Mouse (Mus musculus) kidney, postnatal 10 days (tissue): ENCODE results near the gene Sec14l4.

Experiments used
- DNase-seq: peaks from one replicate; pipeline ENCODE4 v3.0.0; 2021; ENCODE audit warnings: mixed read lengths

Gene Sec14l4

DNA sequence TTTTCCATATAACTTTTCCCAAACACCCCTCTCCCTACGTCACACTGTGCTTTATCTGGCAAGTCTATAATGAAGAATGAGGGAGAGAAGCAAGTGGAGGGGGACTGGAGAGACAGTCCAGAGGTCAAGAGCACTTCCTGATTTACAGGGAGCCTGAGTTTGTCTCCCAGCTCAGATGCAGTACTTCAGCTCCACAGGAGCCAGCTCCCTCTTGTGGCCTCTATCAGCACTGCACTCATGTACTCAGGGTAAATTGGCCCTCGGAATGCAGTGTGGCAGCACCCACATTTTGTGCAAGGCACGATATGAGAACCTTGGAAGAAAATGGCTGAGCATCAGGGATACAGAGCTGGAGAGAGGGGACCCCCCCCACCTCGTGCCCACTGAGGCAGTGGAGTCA is 49.0 kb downstream of the Sec14l4 start:
- peak; percentile 81 for DNase-seq

DNA sequence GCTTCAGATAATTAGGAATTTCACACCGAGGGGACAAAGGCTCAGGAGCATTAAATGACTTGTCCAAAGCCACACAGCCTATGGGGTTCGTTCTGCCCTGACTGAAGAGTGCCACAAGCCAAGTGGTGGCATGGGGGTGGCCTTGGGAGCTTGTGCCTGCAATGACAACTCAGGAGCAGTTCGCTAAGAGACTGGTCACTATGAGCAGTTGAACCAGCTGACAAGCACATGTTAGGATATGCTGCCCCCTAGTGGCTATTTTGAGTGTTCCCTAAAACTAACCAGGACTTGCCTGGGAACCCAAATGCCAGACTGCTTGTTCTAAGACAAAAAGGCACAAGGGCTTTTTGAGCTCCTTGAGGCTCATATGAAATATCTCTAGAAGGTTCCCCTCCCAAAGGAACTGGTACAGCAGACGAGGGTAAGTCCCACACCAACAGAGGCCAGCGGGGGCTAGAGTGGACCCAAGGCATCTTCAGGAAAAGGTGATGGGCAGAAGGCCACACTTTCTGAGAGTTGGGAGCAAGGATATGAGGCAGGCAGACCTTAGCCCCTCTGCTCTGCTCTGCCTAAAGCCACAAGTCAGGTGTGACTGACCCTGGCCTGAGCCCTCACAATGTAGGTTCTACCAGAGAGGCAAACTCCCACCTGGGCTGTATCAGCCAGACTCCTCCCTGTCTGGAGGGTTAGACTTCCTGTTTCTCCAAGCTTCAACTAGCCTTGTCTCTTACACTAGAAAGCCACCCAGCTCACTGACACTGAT is 52.2 kb downstream of the Sec14l4 start:
- peak; percentile 73 for DNase-seq

DNA sequence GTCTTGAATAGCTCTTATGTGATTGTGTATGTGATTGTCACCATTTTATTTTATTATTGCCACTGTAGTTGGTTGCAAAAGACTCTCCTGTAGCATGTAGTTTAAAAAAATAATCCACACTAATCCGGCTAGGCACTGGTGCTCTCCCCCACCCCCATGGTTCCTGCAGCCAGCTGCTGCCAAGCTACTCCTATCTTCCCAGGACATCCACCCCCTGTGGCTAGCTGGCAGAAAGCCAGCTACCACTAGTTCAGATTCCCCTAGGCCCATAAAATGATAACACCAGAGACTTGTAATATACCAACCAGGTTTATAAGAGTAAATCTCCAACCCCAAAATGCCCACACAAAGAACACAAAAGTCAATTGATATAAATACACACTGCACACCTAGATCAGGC is 55.0 kb downstream of the Sec14l4 start:
- DNase-seq = no peak

DNA sequence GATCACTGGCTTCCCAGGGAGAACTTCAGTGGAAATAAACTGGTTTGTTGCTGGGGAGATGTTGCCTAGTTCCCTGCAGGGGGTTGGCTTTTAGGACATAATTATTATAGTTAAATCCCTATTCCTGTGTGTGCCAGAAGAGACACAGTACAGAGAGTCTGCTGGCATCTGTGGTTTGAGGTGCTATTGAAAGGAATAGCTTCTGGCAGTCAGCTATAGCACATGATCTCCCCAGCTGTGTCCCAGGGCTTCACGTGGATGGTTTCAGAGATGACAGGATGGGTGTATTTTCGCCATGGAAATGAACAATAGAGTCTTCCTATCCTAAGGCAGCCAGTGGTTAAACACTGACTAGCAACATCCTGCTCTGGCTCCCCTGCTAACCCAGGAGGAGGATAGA is 56.0 kb downstream of the Sec14l4 start:
- DNase-seq = no peak

DNA sequence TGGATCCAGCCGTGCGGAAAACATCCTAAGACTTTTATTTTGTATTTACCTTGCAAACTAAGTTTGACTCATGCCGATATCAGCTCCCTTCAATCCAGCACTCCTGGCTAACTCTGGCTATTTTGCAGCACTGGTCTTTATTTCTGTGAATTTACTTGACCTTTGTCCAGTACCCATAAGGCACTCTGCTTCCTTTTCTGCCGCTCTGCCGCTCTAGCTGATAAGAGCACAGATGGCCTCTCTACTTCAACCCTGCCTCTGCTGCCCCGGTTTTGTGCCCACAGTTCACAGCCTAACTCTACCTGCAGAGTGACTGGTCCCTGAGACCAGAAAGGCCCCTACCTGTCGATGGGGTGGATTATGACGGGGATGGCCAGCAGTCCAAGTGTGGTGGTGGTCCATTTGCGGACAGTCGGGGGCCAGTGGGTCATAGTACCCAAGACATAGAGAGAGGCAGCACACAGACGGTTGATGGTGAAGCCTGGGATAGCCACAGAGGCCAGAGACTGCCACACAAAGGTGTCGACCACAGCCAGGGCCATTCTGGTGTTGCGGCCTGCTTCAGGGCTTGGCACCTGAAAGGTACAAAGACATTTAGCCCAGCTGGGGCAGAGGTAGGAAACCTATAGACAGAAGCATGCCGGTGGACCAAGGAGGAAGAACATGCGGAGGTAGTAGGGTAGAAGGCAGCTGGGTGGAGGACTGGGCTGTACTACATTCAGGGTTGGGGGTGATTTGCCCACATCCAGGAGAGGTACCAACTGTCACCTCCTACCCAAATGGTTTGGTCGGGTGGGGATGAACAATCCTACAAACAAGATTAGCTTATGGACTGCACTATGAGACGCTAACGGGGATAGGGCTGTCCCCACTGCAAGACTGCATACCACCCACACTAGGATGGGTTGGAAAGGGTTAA is 62.5 kb downstream of the Sec14l4 start:
- DNase-seq = no peak

DNA sequence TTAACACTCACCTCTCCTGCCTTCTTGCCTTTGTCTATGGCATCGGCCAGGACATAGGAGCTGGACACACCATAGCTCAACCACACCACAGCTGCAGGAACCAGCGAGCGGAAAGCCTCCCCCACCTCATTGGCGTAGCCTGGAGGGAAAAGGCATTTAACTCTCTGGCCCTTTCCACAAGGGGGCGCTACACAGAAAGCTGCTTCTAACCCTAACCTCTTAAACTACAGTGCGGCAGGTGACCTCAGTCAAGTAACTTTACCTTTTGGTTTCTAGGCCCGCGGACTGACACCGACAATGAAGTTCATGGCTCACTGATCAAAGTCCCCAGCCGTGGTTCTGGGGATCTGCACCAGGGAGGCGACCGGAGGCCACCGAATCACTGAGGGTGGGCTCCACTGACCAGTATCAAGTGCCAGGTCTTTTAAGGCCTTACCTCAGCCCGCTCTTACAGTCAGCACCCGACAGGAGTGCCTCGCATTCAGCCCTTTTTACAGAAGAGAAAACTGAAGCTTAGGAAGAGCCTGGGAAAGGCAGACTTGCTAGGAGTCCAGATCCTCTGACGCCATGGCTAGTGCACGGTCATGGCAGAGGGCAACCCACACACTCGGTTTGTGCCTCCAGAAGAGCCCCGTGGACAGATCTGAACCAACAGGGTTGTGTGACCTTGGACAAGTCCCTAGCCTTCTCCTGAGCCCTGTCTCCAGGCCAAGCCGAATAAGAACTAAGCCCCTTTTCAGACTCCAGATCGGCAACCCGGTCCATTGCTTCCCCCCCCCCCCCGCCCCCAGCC is 63.3 kb downstream of the Sec14l4 start:
- DNase-seq = peak; percentile 80

DNA sequence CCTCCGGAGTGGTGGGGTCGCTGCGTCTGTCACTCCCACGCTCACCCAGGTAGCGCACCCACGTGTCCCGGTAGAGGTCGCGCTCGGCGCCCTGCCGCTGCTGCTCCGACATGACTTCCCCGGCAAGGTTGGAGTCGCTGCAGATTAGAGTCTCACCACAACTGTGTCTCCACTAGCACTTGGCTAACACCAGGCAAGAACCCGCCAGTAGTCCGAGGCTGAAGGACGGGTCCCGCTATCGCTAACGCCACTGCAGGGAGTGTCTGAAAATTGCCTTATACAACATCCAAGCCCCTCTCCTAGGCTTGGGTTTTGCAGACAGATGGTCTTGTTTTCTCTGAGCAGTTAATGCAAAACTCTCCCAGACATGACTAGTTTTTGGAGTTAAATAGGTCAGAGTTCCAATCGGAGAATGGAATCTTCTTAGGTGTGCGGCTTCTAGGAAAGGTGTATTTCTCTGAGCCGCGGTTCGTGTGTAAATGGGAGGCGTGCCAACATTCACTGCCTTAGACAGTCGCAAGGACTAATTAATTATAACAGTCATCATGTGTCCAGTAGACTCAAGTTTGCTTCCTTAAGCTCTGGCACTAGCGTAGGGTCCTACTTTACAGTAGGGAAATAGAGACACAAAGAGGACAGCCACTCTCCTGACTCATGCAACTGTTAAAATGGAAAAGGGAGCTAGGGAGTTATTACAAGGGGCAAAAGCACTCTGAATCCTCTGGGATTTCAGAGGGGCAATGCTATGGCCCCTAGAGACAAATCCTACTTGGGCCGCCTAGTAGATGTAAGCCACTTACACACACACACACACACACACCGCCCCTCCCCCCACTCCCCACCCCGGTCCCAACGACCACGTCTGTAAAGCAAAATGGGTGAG is 64.2 kb downstream of the Sec14l4 start, which contains the start of gene Mtfp1:
Gene Mtfp1 (minus strand): TSS at position 275 of the 883 bp plus-strand sequence.
- peak; percentile 69 for DNase-seq

DNA sequence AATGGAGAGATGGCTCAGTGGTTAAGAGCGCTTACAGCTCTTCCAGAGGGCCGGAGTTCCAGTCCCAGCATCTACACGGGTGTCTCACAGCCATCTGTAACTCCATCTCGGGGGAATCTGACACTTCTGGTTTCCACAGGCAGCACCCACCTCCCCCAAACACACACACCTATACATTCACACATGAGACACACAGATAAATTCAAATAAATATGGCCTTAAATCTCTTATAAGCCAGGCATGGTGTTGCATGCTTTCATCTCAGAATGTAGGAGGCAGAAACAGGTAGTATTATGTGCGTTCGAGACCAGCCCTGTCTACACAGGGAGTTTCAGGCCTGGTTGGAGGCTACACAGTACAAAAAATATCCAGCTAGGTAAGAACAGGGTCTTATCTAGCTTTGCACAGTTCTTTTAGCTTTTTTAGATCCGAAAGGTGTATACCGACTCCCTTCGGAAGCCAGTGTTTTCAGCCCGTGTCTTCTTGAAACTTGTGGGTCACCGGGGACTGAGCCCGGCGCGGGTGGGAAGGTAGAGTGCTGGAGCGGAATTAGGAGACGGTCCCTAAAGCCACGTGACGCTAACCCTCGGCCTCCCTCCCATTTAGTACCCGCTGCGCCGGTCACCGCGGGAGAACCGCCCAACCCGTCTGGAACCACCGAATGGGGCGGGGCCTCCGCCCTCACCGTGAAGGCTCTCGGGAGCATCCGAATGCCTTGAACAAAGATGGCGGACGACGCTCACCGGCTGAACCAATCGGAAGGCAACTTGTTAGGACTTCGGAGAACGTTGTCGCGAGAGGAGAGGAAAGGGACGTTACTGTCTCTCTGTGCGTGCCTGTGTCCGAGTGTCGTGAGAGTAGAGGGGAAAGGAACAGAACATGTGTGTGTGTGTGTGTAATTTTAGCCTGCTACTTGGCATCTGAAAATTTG is 65.1 kb downstream of the Sec14l4 start:
- DNase-seq = peak; percentile 99

DNA sequence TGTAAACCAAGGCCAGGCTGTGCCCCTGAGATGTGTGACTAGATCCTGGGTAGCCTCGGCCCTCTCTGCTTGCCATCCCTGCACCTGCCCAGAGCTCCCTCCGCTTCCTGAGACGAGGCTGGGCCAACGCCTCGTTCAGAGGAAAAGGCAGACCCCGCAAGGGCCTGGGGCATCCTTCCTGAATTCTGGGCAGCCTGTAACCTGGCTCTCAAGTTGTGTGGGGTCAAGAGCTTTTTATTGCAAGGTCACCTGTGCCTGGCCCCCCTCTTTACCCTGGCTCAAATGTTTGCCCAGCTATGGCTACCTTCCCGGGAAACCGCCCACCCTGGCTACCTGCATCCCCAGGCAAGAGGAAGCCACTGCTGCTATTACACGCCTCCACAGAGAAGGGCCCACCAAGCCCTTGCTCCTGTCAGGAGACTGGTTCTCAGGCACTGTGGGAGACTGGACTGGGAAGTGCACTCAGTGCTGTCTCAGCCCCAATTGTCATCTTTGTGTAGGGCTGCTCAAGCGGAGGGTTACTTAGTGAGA is 65.9 kb downstream of the Sec14l4 start:
- DNase-seq = peak; percentile 42
